Mouse (Mus musculus) cerebellum, adult 9-10 months (tissue): ENCODE measurements around the gene Actc1.

Source experiments
- DNase-seq: peaks from one replicate; pipeline ENCODE4 v3.0.0; 2022

Actc1 gene

GRCm38 (mm10) chr2:114052696-114053598 is at the start of gene Actc1:
Gene Actc1 (minus strand): TSS chr2:114053548.
- no peak for DNase-seq

DNA sequence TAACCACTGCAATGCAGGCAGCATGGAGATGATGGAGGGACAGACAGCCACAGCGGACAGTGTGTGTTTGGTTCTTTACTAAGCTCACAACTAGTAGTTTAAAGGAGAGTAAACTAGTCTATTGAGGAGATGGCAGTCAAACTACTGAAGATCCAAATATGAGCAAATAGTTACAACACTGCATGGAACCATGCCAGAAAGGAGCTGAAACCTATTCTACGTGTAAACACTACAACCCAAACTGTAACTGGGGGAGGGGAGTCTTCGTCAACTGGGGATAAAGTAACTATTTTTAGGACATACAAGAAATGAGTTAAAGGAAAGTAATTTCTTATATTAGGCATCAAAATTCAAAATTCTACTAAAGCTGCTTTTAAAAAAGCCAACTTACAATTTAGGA is 49.1 kb upstream of the Actc1 start:
- no peak for DNase-seq

DNA sequence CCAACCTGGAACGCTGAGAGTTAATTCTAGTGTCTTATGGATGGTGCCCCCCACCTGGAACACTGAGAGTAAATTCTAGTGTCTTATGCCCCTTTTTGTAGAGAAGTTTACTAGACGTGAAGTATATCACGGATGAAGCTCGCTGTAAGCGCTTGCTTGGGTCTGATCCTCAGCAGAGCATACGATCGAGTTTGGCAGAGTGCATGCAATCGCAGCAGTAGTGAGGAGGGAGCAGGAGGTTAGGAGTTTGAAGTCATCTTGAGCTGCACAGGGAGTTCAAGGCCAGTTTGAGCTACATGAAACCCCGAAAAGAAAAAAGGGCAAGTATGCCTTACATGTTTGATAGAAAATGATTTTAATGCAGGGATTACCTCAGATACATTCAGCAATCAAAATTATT is 47.5 kb upstream of the Actc1 start:
- no peak for DNase-seq

DNA sequence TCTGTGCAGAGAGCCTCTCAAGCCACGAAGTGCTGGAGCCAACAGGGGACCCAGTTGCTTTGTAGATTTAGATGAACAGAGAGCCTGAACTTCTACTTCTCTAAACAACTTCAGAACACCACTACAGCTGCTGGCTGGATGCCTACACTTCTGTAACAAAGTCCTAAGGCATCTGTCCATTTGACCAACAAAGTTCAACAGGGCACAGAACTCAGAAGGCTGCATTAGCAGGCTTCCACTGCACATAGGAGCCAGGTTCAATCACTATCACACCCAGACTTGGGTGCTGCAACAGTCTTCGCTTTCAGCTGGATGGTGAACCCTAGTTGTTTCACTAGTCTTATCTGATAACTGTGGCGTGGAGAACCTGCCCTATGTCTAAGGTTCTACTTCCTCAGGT is 46.5 kb upstream of the Actc1 start:
- DNase-seq, result no peak

DNA sequence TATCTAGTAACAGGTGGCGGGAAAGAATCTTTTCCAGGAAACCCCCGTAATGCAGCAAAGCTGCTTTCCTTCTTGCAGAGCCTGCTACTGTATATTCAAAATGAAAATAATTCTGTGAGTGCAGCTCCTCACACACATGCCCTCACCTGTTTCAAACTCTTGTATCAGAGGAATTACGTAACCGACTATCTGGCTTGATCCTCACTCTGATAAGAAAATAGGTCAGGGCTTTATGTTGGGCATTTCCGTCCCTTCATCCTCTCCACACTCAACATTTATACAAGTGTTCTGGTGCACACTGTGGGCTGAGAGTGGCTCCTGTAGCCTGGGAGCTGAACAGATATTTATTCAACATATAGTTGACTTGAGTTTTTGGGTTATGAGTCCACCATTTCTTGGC is 45.8 kb upstream of the Actc1 start:
- DNase-seq, result no peak

DNA sequence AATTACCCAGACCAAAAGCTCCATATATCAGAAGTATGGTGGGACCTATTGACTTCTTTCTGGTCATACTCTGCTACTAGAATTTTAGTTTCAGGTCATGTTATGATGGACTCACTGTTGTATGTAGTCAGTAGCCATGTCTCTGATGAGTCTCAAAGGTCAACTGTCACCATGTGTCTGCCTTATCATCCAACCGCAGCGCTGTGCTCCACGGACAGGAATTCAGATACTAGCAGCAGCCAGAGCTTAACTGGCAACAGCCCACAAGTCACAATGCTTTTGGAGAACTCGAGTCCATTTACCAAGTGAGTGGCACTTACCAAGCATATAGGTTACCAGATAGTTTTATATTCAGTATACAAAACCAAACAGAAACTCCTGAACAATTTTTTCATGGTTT is 44.3 kb upstream of the Actc1 start:
- no peak for DNase-seq

DNA sequence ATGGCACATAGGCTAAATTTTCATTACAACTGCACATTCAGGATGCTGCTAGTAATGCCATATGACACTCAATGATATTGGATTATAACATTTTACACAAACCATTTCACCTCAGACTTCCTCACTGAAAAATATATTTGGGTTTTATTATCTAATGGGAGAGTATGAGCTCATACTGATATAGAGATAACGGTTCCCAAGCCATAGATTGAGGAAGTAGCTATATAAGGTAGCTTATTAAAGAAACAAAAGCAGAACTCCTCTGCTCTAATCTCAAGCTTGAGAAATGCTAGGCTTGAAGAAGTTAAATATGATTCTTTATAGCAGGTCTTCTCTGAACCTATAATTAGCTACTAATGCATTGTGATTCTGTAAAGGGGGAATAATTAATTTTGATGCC is 43.2 kb upstream of the Actc1 start:
- DNase-seq, result no peak

DNA sequence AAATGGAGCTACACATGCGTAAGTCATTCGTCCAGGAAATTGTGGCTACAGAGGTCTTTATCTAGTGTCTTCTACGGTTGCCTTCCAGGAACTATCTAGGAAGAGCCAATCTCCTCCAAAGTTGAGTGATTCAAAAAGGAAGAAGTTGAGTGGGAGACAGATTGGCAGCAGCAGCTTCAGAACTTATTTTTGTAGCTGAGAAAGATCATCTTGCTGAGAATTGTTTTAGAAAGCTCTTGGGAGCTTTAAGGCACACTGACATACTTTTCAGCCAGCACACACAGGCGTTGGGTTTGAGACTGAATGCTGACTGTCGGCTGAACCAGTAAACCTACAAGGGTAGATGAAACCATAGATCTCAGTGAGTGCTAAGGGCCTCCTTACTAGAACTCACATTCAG is 42.0 kb upstream of the Actc1 start:
- no peak for DNase-seq

DNA sequence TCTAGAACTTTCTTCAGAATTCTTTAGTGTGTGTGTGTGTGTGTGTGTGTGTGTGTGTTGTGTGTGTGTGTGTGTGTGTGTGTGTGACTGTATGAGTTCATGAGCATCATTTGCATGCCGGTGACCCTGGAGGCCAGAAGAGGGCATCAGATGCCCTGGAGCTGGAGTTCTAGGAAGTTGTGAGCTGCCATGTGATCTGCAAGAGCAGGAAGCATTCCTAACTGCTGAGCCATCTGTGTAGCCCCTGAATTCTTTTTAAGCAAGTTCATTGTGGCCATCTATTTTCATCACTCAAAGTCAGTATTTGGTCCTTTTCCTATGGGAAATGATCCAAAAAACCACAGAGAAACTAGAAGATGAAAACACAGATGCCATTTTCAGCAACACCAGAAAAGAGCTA is 41.3 kb upstream of the Actc1 start:
- no peak for DNase-seq

DNA sequence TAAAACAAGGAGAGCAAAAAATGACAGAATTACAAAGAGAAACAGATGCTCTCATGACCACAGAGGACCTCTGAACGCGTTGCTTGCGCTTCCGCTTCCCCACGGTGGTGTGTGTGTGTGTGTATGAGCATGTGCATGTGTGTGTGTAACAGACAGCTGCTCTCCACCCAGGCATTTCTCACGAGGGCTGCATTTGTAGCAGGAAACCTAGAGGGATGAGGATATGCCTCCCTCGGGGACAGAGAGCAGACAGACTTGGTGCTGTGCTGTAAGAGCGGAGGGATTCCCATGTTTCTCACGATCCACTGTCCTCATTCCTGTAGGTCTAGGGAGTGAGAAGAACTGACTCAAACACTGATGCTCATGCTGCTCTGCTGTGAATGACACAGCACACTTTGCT is 40.2 kb upstream of the Actc1 start:
- no peak for DNase-seq

DNA sequence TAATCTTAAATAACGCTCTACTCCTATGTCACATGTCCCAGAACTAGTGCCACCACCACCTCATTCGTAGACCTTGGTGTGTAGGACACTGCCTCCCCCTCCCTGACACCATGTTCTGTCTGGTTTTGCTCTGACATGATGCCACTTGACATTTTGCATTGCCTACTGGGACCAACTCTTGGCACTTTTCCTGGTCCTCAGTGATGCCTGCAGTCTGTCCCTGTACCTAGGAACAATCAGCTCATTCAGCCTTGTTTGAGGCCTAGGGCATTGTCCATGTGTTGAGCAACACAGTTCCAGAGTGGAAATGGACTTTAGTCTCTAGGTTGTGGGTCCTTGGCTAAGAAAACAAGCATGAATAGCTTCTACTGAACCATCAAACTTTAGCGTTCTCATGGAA is 36.5 kb upstream of the Actc1 start:
- DNase-seq, result no peak

GRCm38 (mm10) chr2:114087271-114087670 is 33.9 kb upstream of the Actc1 start:
- no peak for DNase-seq

- DNase-seq, result no peak
These were observed 18.5 kb upstream of the Actc1 start for GRCm38 (mm10) chr2:114071876-114072275.

- no peak for DNase-seq
These were observed 12.9 kb upstream of the Actc1 start for GRCm38 (mm10) chr2:114066226-114066625.

DNA sequence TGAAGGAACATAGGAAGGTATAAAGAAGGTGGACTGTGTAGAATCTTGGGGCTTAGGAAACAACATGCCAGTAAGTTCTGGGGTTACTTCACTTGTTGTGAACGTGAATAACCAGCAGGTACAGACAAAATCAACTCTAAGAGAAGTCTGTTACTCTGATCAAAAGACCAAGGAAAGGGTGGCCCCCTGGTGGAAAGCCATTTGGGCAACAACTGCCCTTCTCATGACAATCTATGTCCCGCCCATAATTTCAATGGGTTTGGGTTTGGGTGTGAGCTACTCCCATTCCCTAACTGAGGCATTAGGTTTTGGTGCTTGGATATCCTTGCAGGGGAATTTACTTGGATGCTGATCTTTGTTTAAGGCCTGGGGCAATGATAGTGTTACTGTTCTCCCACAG is 10.7 kb upstream of the Actc1 start:
- DNase-seq, result no peak

GRCm38 (mm10) chr2:114060071-114060591 is 6.8 kb upstream of the Actc1 start:
- DNase-seq, result no peak

DNA sequence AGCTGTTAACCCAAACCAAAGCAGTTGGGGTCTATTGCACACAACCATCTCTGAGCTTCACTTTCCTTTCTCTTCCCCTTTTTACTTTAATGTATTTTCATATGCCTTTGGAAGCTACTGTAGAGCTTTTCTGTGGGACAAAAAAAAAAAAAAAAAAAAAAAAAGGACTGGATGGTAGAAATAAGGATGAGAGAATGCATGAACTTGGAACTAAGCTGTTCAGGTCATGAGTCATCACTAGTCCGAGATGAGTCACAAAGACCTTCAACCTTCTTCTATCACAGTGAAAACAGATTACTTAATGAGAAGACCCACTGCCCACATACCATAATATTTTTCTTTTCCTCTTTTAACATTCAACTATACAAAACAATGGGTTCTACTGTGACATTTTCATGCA is 6.3 kb upstream of the Actc1 start:
- no peak for DNase-seq

DNA sequence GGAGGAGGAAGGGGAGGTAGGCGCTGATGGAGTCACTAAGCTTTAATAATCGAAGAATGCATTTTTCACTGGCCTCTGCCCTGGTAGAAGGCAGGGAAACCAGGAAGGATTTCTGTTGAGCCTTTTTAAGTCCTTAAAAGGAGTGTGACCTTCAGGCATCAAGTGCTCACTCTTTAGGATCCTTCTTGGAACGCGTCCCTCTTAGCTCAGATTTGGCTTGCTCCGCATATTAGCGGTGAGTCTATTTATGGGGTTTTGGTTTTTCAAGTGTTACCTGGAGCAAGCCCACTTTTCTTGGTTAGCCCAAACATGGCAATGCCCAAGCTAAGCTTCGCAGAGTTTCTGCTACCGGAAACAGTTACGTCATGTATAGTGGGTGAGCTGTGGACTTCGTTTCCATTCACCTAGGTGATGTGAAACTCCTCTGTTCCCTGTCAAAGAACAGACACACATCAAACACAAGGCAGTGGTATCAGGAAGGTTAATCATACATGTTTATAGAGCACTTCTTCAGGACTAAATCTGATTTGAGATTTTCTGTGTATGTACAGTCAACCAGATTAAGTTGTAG is 5.0 kb upstream of the Actc1 start:
- DNase-seq, result no peak

DNA sequence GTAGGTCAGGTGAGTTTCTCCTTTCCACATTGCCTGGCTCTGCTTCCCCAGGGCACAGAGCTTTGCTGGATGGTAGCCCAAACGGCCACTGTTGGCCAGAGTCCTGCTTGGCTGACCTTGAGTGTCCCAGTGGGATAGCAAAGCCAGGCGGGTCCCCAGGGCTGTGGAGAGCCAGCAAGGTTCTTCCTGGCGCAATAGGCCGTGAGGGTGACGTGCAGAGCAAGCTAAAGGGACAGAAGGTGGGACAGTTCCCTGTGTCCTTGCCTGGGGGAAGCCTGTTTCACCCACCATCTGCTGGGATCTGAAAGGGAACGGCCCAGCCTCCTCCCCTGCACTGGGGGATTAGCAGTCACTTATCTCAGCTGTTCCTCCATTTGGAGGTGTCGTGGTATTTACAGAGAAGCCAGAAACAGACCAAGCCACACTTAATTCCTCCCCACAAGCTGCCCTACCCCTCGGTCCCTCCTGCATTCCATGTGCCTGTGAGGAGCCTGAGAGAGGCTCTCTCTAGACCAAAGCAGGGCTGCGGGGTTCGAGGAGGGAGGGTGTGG is 4.0 kb upstream of the Actc1 start:
- peak; percentile 65 for DNase-seq

GRCm38 (mm10) chr2:114054129-114054528 is 781 bp upstream of the Actc1 start:
- DNase-seq, result no peak

DNA sequence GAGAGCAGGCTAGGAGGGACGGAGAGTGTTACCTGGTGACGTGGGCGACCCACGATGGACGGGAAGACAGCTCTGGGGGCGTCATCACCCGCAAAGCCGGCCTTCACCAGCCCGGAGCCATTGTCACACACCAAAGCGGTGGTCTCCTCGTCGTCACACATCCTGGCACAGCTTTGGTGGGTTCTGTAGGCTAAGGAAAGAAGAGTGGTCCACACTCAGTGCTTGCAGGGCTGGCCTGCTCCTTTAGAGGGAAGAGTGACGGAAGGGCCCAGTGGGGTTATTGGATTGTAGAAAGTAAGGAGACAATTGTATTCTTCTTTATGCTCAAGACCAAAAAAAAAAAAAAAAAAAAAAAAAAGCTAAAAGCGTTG is 1.5 kb downstream of the Actc1 start:
- DNase-seq, result no peak

DNA sequence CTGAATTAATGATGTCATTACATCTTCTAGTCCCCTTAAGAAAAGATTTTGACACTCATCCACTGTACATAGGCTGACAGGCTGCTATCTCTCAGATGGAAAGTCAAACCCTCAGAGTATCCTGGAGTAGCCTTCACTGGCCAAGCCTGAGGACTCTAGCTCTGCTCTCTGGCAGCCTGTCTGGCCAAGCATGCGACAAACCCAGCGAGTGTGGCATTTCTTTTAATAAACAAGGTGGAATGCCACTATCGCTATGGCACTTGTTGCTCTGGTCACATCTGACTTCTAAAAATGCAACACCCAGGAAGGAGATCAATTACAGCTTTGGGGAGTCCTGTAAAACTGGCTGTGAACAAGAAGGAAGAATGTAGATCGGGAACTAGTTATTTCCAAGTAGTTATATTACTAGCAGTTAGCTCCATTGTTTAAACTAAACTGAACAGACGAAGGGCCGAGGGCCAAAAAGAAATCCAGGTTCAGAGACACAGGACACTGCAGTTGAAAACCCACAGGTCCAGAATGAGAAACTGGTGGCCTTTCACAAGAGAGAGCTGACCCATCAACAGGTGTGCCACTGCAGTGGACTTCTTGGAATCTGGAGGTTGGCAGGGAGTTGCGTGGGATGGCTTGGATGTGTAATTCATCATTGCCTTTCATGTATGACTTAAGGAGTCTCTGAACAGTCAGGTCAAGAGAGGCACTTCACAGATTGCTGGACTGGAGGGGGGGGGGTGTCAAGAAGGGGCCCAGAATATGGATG is 2.1 kb downstream of the Actc1 start:
- no peak for DNase-seq

- no peak for DNase-seq
These were observed 3.2 kb downstream of the Actc1 start for GRCm38 (mm10) chr2:114050150-114050549.

GRCm38 (mm10) chr2:114049372-114049771 is 4.0 kb downstream of the Actc1 start:
- no peak for DNase-seq
